In genomic region chr2:144753604-144754003, GRCm38 (mm10) we compare ENCODE assay signal across 18 mouse cellular contexts.
DNase-seq lines count a peak whose midpoint lies in the region; ATAC-seq and TF ChIP-seq lines count a peak whose summit lies in the region.
"Had no signal": no experiment of that assay in that cellular context is flagged by ENCODE, and none has a peak within 500 bp of the region (broad histone marks: within the 10 kb centered on the region; RNA-seq: fewer than 3 reads in every experiment).

No protein-coding gene starts in this region.

- H3K9me3 ChIP-seq in heart, embryonic 11.5 days (replicated peaks; ENCODE audit: control insufficient read depth, low read length) = no peaks in the 10 kb centered on the region
- H3K9me3 ChIP-seq in hindbrain, embryonic 16.5 days (ENCODE audit: control insufficient read depth, low read length) = no peaks in the 10 kb centered on the region
- H3K9me3 ChIP-seq: embryonic facial prominence, embryonic 10.5 days; forebrain, embryonic 13.5 days; hindbrain, embryonic 13.5 days had no signal

- no peaks in the 10 kb centered on the region for H3K79me2 ChIP-seq in myocyte (ENCODE audit: control insufficient read depth, insufficient read depth)

- WGBS in heart, embryonic 11.5 days (ENCODE audit: insufficient replicate concordance) = 79% methylated on average over 6 of the region's 6 CpGs
- 81% methylated on average over 6 of the region's 6 CpGs for WGBS in hindbrain, embryonic 16.5 days

- H3ac ChIP-seq in myocyte (ENCODE audit: control insufficient read depth, insufficient read length) = no peak overlapping the region

- H3K9ac ChIP-seq in heart, embryonic 11.5 days (ENCODE audit: low read depth, low read length) = no peak overlapping the region
- no peak overlapping the region for H3K9ac ChIP-seq in hindbrain, embryonic 16.5 days (ENCODE audit: low read depth, low read length)
- H3K9ac ChIP-seq: forebrain, postnatal 0 days; hindbrain, embryonic 13.5 days had no signal

- H3K27ac ChIP-seq in heart, embryonic 11.5 days (ENCODE audit: low read depth, low read length) = no peak overlapping the region
- no peak overlapping the region for H3K27ac ChIP-seq in hindbrain, embryonic 16.5 days (ENCODE audit: low read depth, low read length)
- H3K27ac ChIP-seq: embryonic facial prominence, embryonic 10.5 days; forebrain, embryonic 13.5 days; hindbrain, embryonic 13.5 days had no signal

- no peak for ATAC-seq in heart, embryonic 11.5 days (replicated peaks; ENCODE audit: insufficient number of reproducible peaks, low FRiP score, low TSS enrichment)
- ATAC-seq in hematopoietic stem cell, adult 5-6 weeks (replicated peaks in 1 of 2; ENCODE audit: insufficient read depth in 1 of 2, low FRiP score in 2 of 2, low TSS enrichment in 1 of 2, low read depth in 1 of 2, poor library complexity in 2 of 2, severe bottlenecking in 2 of 2) = peak; percentile 86
- ATAC-seq in hindbrain, embryonic 16.5 days = no peak
- ATAC-seq: forebrain, embryonic 13.5 days; forebrain, postnatal 0 days had no signal

- no peaks in the 10 kb centered on the region for H3K36me3 ChIP-seq in heart, embryonic 11.5 days (ENCODE audit: control insufficient read depth, insufficient read depth, low read length)
- H3K36me3 ChIP-seq in myocyte (ENCODE audit: control insufficient read depth, insufficient read depth) = no peaks in the 10 kb centered on the region
- H3K36me3 ChIP-seq in hindbrain, embryonic 16.5 days (ENCODE audit: control insufficient read depth, insufficient read depth, low read length) = no peaks in the 10 kb centered on the region
- H3K36me3 ChIP-seq: embryonic facial prominence, embryonic 10.5 days; hindbrain, embryonic 13.5 days had no signal

- H3K4me2 ChIP-seq in heart, embryonic 11.5 days = no peak overlapping the region
- peak overlapping the region; percentile 24 for H3K4me2 ChIP-seq in myocyte (ENCODE audit: low read depth)
- no peak overlapping the region for H3K4me2 ChIP-seq in hindbrain, embryonic 16.5 days (ENCODE audit: low read length)
- H3K4me2 ChIP-seq: forebrain, embryonic 13.5 days; hindbrain, embryonic 13.5 days had no signal

- DNase-seq in heart, adult 11 months = peak; percentile 61
- DNase-seq in 416B (ENCODE audit: low read depth) = peak; percentile 8
- DNase-seq in cerebellum, postnatal 14 days = no peak
- DNase-seq: adrenal gland, postnatal 14 days; cerebellum, adult 11-12 months; cerebellum, adult 9-10 months; cerebellum, postnatal 36 days; forebrain, postnatal 0 days; gastrocnemius, postnatal 14 days; heart, postnatal 10 days; heart, postnatal 4 days had no signal

- H3K4me3 ChIP-seq in heart, embryonic 11.5 days (ENCODE audit: low read depth, low read length) = no peak overlapping the region
- no peak overlapping the region for H3K4me3 ChIP-seq in myocyte
- no peak overlapping the region for H3K4me3 ChIP-seq in hindbrain, embryonic 16.5 days (ENCODE audit: low read length)
- H3K4me3 ChIP-seq: embryonic facial prominence, embryonic 10.5 days; forebrain, embryonic 13.5 days; hindbrain, embryonic 13.5 days had no signal

- H3K4me1 ChIP-seq in heart, embryonic 11.5 days (ENCODE audit: control insufficient read depth, insufficient read depth, low read length) = no peaks in the 10 kb centered on the region
- H3K4me1 ChIP-seq in hindbrain, embryonic 16.5 days (ENCODE audit: control insufficient read depth, insufficient read depth, low read depth, low read length) = no peaks in the 10 kb centered on the region; the same call in 1 of the 2 replicates
- H3K4me1 ChIP-seq: embryonic facial prominence, embryonic 10.5 days; forebrain, embryonic 13.5 days; hindbrain, embryonic 13.5 days had no signal

- H3K27me3 ChIP-seq in heart, embryonic 11.5 days (ENCODE audit: control insufficient read depth, insufficient read depth, low read length) = no peaks in the 10 kb centered on the region
- H3K27me3 ChIP-seq in myocyte (ENCODE audit: control insufficient read depth, insufficient read depth, insufficient read length) = no peaks in the 10 kb centered on the region
- H3K27me3 ChIP-seq in hindbrain, embryonic 16.5 days (replicated peaks; ENCODE audit: control insufficient read depth, insufficient read depth, low read length) = no peaks in the 10 kb centered on the region
- H3K27me3 ChIP-seq: forebrain, embryonic 13.5 days; hindbrain, embryonic 13.5 days had no signal

- TF ChIP-seq POLR2A in myocyte (IDR thresholded peaks at IDR 0.05; ENCODE audit: insufficient read length, low read depth) = no peak

TF ChIP-seq in myocyte, 11 proteins besides CTCF, POLR2A, EP300 and RAD21:
- TF ChIP-seq TCF3 (IDR thresholded peaks at IDR 0.05; ENCODE audit: insufficient read length, low read depth) (no peak), TCF12 (IDR thresholded peaks at IDR 0.05; ENCODE audit: insufficient read depth, poor library complexity, severe bottlenecking) (no peak), SRF (IDR thresholded peaks at IDR 0.05; ENCODE audit: control insufficient read depth, insufficient read length, low read depth) (no peak), CEBPB (IDR thresholded peaks at IDR 0.05; ENCODE audit: insufficient read depth, poor library complexity, severe bottlenecking) (no peak), POLR2AphosphoS2 (IDR thresholded peaks at IDR 0.05; ENCODE audit: insufficient read length, low read depth) (no peak), E2F4 (IDR thresholded peaks at IDR 0.05; ENCODE audit: insufficient read depth) (no peak), REST (IDR thresholded peaks at IDR 0.05; ENCODE audit: insufficient read depth, insufficient read length) (no peak), MYOG (IDR thresholded peaks at IDR 0.05; ENCODE audit: control insufficient read depth in 1 of 3, insufficient read depth in 1 of 3, insufficient read length in 2 of 3, low read depth in 2 of 3) (no peak), MAX (IDR thresholded peaks at IDR 0.05; ENCODE audit: low read depth) (no peak), MYOD1 (IDR thresholded peaks at IDR 0.05; ENCODE audit: control insufficient read depth in 1 of 3, insufficient read length in 2 of 3, low read depth in 2 of 3) (no peak), USF1 (IDR thresholded peaks at IDR 0.05; ENCODE audit: low read depth) (no peak)

Comparison
In these comparisons a context has a peak if more than half of its experiments do, and no peak if none do; other contexts are left out.
1. DNase-seq: peak in heart, adult 11 months (single experiment) and 416B (single experiment); none in cerebellum, postnatal 14 days (0 of 2).
2. ATAC-seq: peak in hematopoietic stem cell, adult 5-6 weeks (2 of 2); none in heart, embryonic 11.5 days (single experiment) and hindbrain, embryonic 16.5 days (single experiment).